Mouse (Mus musculus) limb, embryonic 14.5 days (tissue): ENCODE results near the gene Inpp5a. TPM values are rescaled to one million over a fixed set of nuclear protein-coding genes. Genes with fewer than 3 reads are reported as not detected.
"Not testable (repeated sequence)": the region's sequence is repeated elsewhere in the genome, so short reads cannot be mapped to it uniquely, and the experiment has no call there.

ENCODE experiments used
- ATAC-seq: fragments of 200-750 bp; cut with Nextera tagmentation; 2 replicates; pipeline ENCODE4 v1.8.0; 2017; ENCODE audit warnings: low read depth, moderate number of reproducible peaks, moderate TSS enrichment; ENCODE audit not compliant: low FRiP score
- DNase-seq: peaks from one replicate; pipeline ENCODE4 v3.0.0-alpha.2; 2015; ENCODE audit warnings: low spot score
- H3K27ac ChIP-seq: fragments of 300-500 bp; sonication (generic); replicated peaks from 2 replicates; pipeline ENCODE4 v1.5.1; 2014; ENCODE audit warnings: low read depth, mild to moderate bottlenecking, low read length, moderate library complexity, mixed read lengths
- H3K27me3 ChIP-seq: fragments of 300-500 bp; sonication (generic); 2 replicates; pipeline ENCODE4 v1.6.1; 2014; ENCODE audit warnings: low read length, mixed read lengths; ENCODE audit not compliant: control insufficient read depth, insufficient read depth
- H3K36me3 ChIP-seq: fragments of 300-500 bp; sonication (generic); 2 replicates; pipeline ENCODE4 v1.6.1; 2014; ENCODE audit warnings: mild to moderate bottlenecking, low read length, moderate library complexity, mixed read lengths; ENCODE audit not compliant: control insufficient read depth, insufficient read depth
- H3K4me1 ChIP-seq: fragments of 300-500 bp; sonication (generic); 2 replicates; pipeline ENCODE4 v1.6.1; 2014; ENCODE audit warnings: antibody characterized with exemption, low read length, mixed read lengths; ENCODE audit not compliant: control insufficient read depth, insufficient read depth
- H3K4me2 ChIP-seq: fragments of 300-500 bp; sonication (generic); replicated peaks from 2 replicates; pipeline ENCODE4 v1.6.1; 2014; ENCODE audit warnings: low read depth, mild to moderate bottlenecking, low read length, moderate library complexity; ENCODE audit not compliant: severe bottlenecking
- H3K4me3 ChIP-seq: fragments of 300-500 bp; sonication (generic); replicated peaks from 2 replicates; pipeline ENCODE4 v1.5.1; 2014; ENCODE audit warnings: low read length
- H3K9ac ChIP-seq: fragments of 300-500 bp; sonication (generic); 2 replicates; pipeline ENCODE4 v1.6.1; 2014; ENCODE audit warnings: mild to moderate bottlenecking, low read depth, low read length, moderate library complexity; ENCODE audit not compliant: severe bottlenecking
- H3K9me3 ChIP-seq: fragments of 300-500 bp; sonication (generic); 2 replicates; pipeline ENCODE4 v1.6.1; 2016; ENCODE audit warnings: low read length; ENCODE audit not compliant: control insufficient read depth
- POLR2A ChIP-seq: fragments of 200-500 bp; IDR thresholded peaks from 2 replicates; pipeline ENCODE4 v1.8.0; 2012; ENCODE audit warnings: inconsistent platforms, mild to moderate bottlenecking, moderate library complexity, borderline replicate concordance; ENCODE audit not compliant: insufficient read depth, insufficient read length; ENCODE audit errors: extremely low read depth
- WGBS: fragments of 180-500 bp; shearing (Covaris S2); extraction: QIAGEN DNeasy Blood & Tissue Kit; methylation state at CpG from one replicate; pipeline ENCODE4 v1.1.7; 2014; 5-methylcytosine and 5-hydroxymethylcytosine counted together
- polyA plus RNA-seq, 2 experiments: library from polyadenylated mRNA; depleted of rRNA in 1 of 2; stranded (reverse) in 1 of 2; unstranded in 1 of 2; fragments of >200 nt; fragmentation: Nextera tagmentation in 1 of 2; extraction: Ambion mirVana in 1 of 2; gene quantifications; 2 replicates each; pipeline versions ENCODE4 v1.2.1 to v1.2.3; 2012 to 2014

Inpp5a gene
- polyA plus RNA-seq, 2 experiments, result 29.0 to 39.7 TPM

- no peaks in the 10 kb centered on the region for H3K9me3 ChIP-seq
- no peaks in the 10 kb centered on the region for H3K36me3 ChIP-seq
- no peak overlapping the region for H3K9ac ChIP-seq
- 100% methylated on average over 1 of the region's 1 CpGs for WGBS
- no peak overlapping the region for H3K27ac ChIP-seq
- H3K27me3 ChIP-seq, result no peaks in the 10 kb centered on the region
- TF ChIP-seq POLR2A, result no peak
- no peak for DNase-seq
- peaks cover 10% of the 10 kb centered on the region for H3K4me1 ChIP-seq
- H3K4me2 ChIP-seq, result no peak overlapping the region
- H3K4me3 ChIP-seq, result no peak overlapping the region
- no peak for ATAC-seq
Measured at GRCm38 (mm10) chr7:139418371-139418770, 29.5 kb downstream of the Inpp5a start.

- Histone ChIP-seq H3K27ac (no peak overlapping the region), H3K4me2 (no peak overlapping the region), H3K4me1 (no peaks in the 10 kb centered on the region), H3K36me3 (no peaks in the 10 kb centered on the region), H3K9ac (no peak overlapping the region), H3K4me3 (no peak overlapping the region), H3K27me3 (no peaks in the 10 kb centered on the region), H3K9me3 (no peaks in the 10 kb centered on the region)
- no peak for DNase-seq
- TF ChIP-seq POLR2A, result no peak
- 87% methylated on average over 6 of the region's 6 CpGs for WGBS
- no peak for ATAC-seq
Measured at GRCm38 (mm10) chr7:139422827-139423226, 33.9 kb downstream of the Inpp5a start.

- ATAC-seq, result no peak
- Histone ChIP-seq H3K9ac (no peak overlapping the region), H3K4me1 (peaks cover 8% of the 10 kb centered on the region; the same call in 1 of the 2 replicates), H3K4me2 (no peak overlapping the region), H3K36me3 (no peaks in the 10 kb centered on the region), H3K4me3 (no peak overlapping the region), H3K9me3 (no peaks in the 10 kb centered on the region), H3K27me3 (no peaks in the 10 kb centered on the region), H3K27ac (no peak overlapping the region)
- TF ChIP-seq POLR2A, result no peak
- no peak for DNase-seq
- WGBS, result 81% methylated on average over 5 of the region's 5 CpGs
Measured at GRCm38 (mm10) chr7:139434095-139434830, 45.4 kb downstream of the Inpp5a start.

- H3K27ac ChIP-seq, H3K4me1 ChIP-seq, H3K36me3 ChIP-seq, ATAC-seq, H3K4me2 ChIP-seq, H3K4me3 ChIP-seq, H3K9ac ChIP-seq, H3K27me3 ChIP-seq, H3K9me3 ChIP-seq, DNase-seq: not testable (repeated sequence)
- WGBS, result 81% methylated on average over 2 of the region's 2 CpGs
Measured at GRCm38 (mm10) chr7:139434931-139435330, 46.0 kb downstream of the Inpp5a start.

GRCm38 (mm10) chr7:139435749-139436148, 46.8 kb downstream of the Inpp5a start:
- TF ChIP-seq POLR2A, result no peak
- H3K27me3 ChIP-seq, result no peaks in the 10 kb centered on the region
- no peak for ATAC-seq
- H3K9ac ChIP-seq, result no peak overlapping the region
- H3K36me3 ChIP-seq, result no peaks in the 10 kb centered on the region
- no peak overlapping the region for H3K27ac ChIP-seq
- no peak overlapping the region for H3K4me3 ChIP-seq
- no peaks in the 10 kb centered on the region for H3K9me3 ChIP-seq
- H3K4me2 ChIP-seq, result no peak overlapping the region
- H3K4me1 ChIP-seq, result peaks cover 10% of the 10 kb centered on the region; the same call in 1 of the 2 replicates
- DNase-seq, result no peak
